Mouse (Mus musculus): Measurements from ENCODE around the gene Thap3.

Gene Thap3

GRCm38 (mm10) chr4:151983560-151983959 lies 5.2 kb downstream of the Thap3 start:
- DNase-seq (ENCODE audit: inconsistent ontology term): no peak

- DNase-seq (ENCODE audit: inconsistent ontology term): no peak
These were observed 5.8 kb downstream of the Thap3 start for GRCm38 (mm10) chr4:151983043-151983442.

- peak; percentile 70 for DNase-seq (ENCODE audit: inconsistent ontology term)
These were observed 7.4 kb downstream of the Thap3 start for GRCm38 (mm10) chr4:151981363-151981762.

GRCm38 (mm10) chr4:151980699-151981098 lies 8.1 kb downstream of the Thap3 start:
- DNase-seq (ENCODE audit: inconsistent ontology term): no peak

GRCm38 (mm10) chr4:151977748-151978147 lies 11.0 kb downstream of the Thap3 start:
- peak; percentile 62 for DNase-seq (ENCODE audit: inconsistent ontology term)

- no peak for DNase-seq (ENCODE audit: inconsistent ontology term)
These were observed 13.4 kb downstream of the Thap3 start for GRCm38 (mm10) chr4:151975441-151975840.

GRCm38 (mm10) chr4:151972221-151972967 lies 16.4 kb downstream of the Thap3 start:
- DNase-seq (ENCODE audit: inconsistent ontology term): no peak

GRCm38 (mm10) chr4:151968204-151968921 lies 20.4 kb downstream of the Thap3 start:
- DNase-seq (ENCODE audit: inconsistent ontology term): no peak

GRCm38 (mm10) chr4:151962817-151963216 lies 26.0 kb downstream of the Thap3 start:
- DNase-seq (ENCODE audit: inconsistent ontology term): no peak

- DNase-seq (ENCODE audit: inconsistent ontology term): peak; percentile 6
These were observed 28.3 kb downstream of the Thap3 start for GRCm38 (mm10) chr4:151960513-151960854.

GRCm38 (mm10) chr4:151959849-151960512 lies 28.8 kb downstream of the Thap3 start:
- DNase-seq (ENCODE audit: inconsistent ontology term): no peak

GRCm38 (mm10) chr4:151957584-151958315 lies 31.0 kb downstream of the Thap3 start:
- no peak for DNase-seq (ENCODE audit: inconsistent ontology term)

GRCm38 (mm10) chr4:151955791-151956190 lies 33.0 kb downstream of the Thap3 start:
- DNase-seq (ENCODE audit: inconsistent ontology term): no peak

- no peak for DNase-seq (ENCODE audit: inconsistent ontology term)
These were observed 35.6 kb downstream of the Thap3 start for GRCm38 (mm10) chr4:151953209-151953608.

- no peak for DNase-seq (ENCODE audit: inconsistent ontology term)
These were observed 40.0 kb downstream of the Thap3 start for GRCm38 (mm10) chr4:151948497-151949471.

GRCm38 (mm10) chr4:151946211-151946610 lies 42.6 kb downstream of the Thap3 start:
- no peak for DNase-seq (ENCODE audit: inconsistent ontology term)

GRCm38 (mm10) chr4:151938089-151938488 lies 50.7 kb downstream of the Thap3 start:
- no peak for DNase-seq (ENCODE audit: inconsistent ontology term)

GRCm38 (mm10) chr4:151937441-151937840 lies 51.4 kb downstream of the Thap3 start:
- DNase-seq (ENCODE audit: inconsistent ontology term): no peak

- DNase-seq (ENCODE audit: inconsistent ontology term): peak; percentile 4
These were observed 54.6 kb downstream of the Thap3 start for GRCm38 (mm10) chr4:151934215-151934572.

- DNase-seq (ENCODE audit: inconsistent ontology term): peak; percentile 94
These were observed 55.1 kb downstream of the Thap3 start, which contains the start of gene Dnajc11 for GRCm38 (mm10) chr4:151933505-151934214. TSS of gene Dnajc11 (plus strand) at chr4:151933691.
